In genomic region chr15:54177221-54177620, GRCm38 (mm10) we compare ENCODE assay signal across 24 mouse cellular contexts.
DNase-seq lines count a peak whose midpoint lies in the region; ATAC-seq and TF ChIP-seq lines count a peak whose summit lies in the region.
"Had no signal": no experiment of that assay in that cellular context is flagged by ENCODE, and none has a peak within 500 bp of the region (broad histone marks: within the 10 kb centered on the region; RNA-seq: fewer than 3 reads in every experiment).

No protein-coding gene starts in this region.

- TF ChIP-seq POLR2A in limb, embryonic 14.5 days (IDR thresholded peaks at IDR 0.05; ENCODE audit: borderline replicate concordance, extremely low read depth, insufficient read depth, insufficient read length): no peak

- peak; percentile 5 for DNase-seq in limb, embryonic 14.5 days (ENCODE audit: low spot score)
- DNase-seq in limb, embryonic 10.5 days (ENCODE audit: low spot score): no peak
- DNase-seq in embryonic facial prominence, embryonic 14.5 days (ENCODE audit: low spot score): peak; percentile 30
- DNase-seq in fat pad, adult 2 months (ENCODE audit: extremely low read depth, low read depth, low spot score): peak; percentile 92
- no peak for DNase-seq in left cerebral cortex, adult 9 months (ENCODE audit: low spot score in 2 of 2)
- no peak for DNase-seq in left cerebral cortex, postnatal 4 days
- no peak for DNase-seq in cerebellum, adult 8-10 months
- DNase-seq: adrenal gland, postnatal 10 days; adrenal gland, postnatal 36 days; cerebellum, adult 18-20 months; cerebellum, adult 9-11 months; cerebellum, postnatal 25 days; forebrain, postnatal 0 days; gastrocnemius, postnatal 25 days; heart, adult 2 months; heart, postnatal 14 days; heart, postnatal 4 days had no signal

- no peak overlapping the region for H3K9ac ChIP-seq in limb, embryonic 14.5 days (ENCODE audit: low read depth, low read length, severe bottlenecking)
- H3K9ac ChIP-seq in embryonic facial prominence, embryonic 14.5 days (ENCODE audit: low read depth, low read length): no peak overlapping the region
- H3K9ac ChIP-seq: forebrain, postnatal 0 days; heart, embryonic 13.5 days; hindbrain, embryonic 14.5 days had no signal

- no peaks in the 10 kb centered on the region for H3K36me3 ChIP-seq in limb, embryonic 14.5 days (ENCODE audit: control insufficient read depth, insufficient read depth, low read length)
- no peaks in the 10 kb centered on the region for H3K36me3 ChIP-seq in limb, embryonic 10.5 days
- H3K36me3 ChIP-seq in embryonic facial prominence, embryonic 14.5 days (ENCODE audit: control insufficient read depth, insufficient read depth, low read length): no peaks in the 10 kb centered on the region
- H3K36me3 ChIP-seq: heart, embryonic 10.5 days; heart, embryonic 13.5 days had no signal

- no peak overlapping the region for H3K4me3 ChIP-seq in limb, embryonic 14.5 days (replicated peaks; ENCODE audit: low read length)
- no peak overlapping the region for H3K4me3 ChIP-seq in limb, embryonic 10.5 days
- no peak overlapping the region for H3K4me3 ChIP-seq in embryonic facial prominence, embryonic 14.5 days (ENCODE audit: low read depth, low read length)
- H3K4me3 ChIP-seq: heart, adult 2 months; heart, embryonic 10.5 days; heart, embryonic 13.5 days had no signal

- WGBS in limb, embryonic 14.5 days: 63% methylated on average over 2 of the region's 2 CpGs
- WGBS in limb, embryonic 10.5 days: 85% methylated on average over 2 of the region's 2 CpGs
- WGBS in embryonic facial prominence, embryonic 14.5 days: 68% methylated on average over 2 of the region's 2 CpGs

- intact Hi-C loops in left cerebral cortex, postnatal 4 days (cut with DNase I): no loop called here

- no peak for ATAC-seq in limb, embryonic 14.5 days (ENCODE audit: low FRiP score, low read depth)
- no peak for ATAC-seq in embryonic facial prominence, embryonic 14.5 days (ENCODE audit: low read depth)
- ATAC-seq: activated CD4-positive, CD25-positive, alpha-beta regulatory T cell, adult 4 months; CD4-positive, CD25-positive, alpha-beta regulatory T cell, adult 4 months; forebrain, embryonic 14.5 days; forebrain, postnatal 0 days; intestine, postnatal 0 days had no signal

- H3K4me1 ChIP-seq in limb, embryonic 14.5 days (ENCODE audit: control insufficient read depth, insufficient read depth, low read length): no peaks in the 10 kb centered on the region
- no peaks in the 10 kb centered on the region for H3K4me1 ChIP-seq in limb, embryonic 10.5 days
- no peaks in the 10 kb centered on the region; the same call in 1 of the 2 replicates for H3K4me1 ChIP-seq in embryonic facial prominence, embryonic 14.5 days (ENCODE audit: control insufficient read depth, insufficient read depth, low read length)
- H3K4me1 ChIP-seq: heart, embryonic 10.5 days; heart, embryonic 13.5 days had no signal

- H3K9me3 ChIP-seq in limb, embryonic 14.5 days (ENCODE audit: control insufficient read depth, low read length): no peaks in the 10 kb centered on the region
- no peaks in the 10 kb centered on the region for H3K9me3 ChIP-seq in limb, embryonic 10.5 days (replicated peaks)
- H3K9me3 ChIP-seq in embryonic facial prominence, embryonic 14.5 days (ENCODE audit: control insufficient read depth, low read length): no peaks in the 10 kb centered on the region
- H3K9me3 ChIP-seq: heart, embryonic 10.5 days; heart, embryonic 13.5 days had no signal

- H3K27ac ChIP-seq in limb, embryonic 14.5 days (replicated peaks; ENCODE audit: low read depth, low read length): 0 out of 2 replicates have a peak overlapping the region, but pooled peaks have one; percentile 35
- H3K27ac ChIP-seq in limb, embryonic 10.5 days: no peak overlapping the region
- peak overlapping the region; percentile 61 for H3K27ac ChIP-seq in embryonic facial prominence, embryonic 14.5 days (replicated peaks; ENCODE audit: low read depth, low read length)
- H3K27ac ChIP-seq: heart, adult 2 months; heart, embryonic 10.5 days; heart, embryonic 13.5 days; hindbrain, embryonic 14.5 days had no signal

- no peak overlapping the region for H3K4me2 ChIP-seq in limb, embryonic 14.5 days (replicated peaks; ENCODE audit: low read depth, low read length, severe bottlenecking)
- H3K4me2 ChIP-seq in embryonic facial prominence, embryonic 14.5 days (ENCODE audit: low read depth, low read length): no peak overlapping the region
- H3K4me2 ChIP-seq: heart, embryonic 13.5 days; hindbrain, embryonic 14.5 days had no signal

- no peaks in the 10 kb centered on the region for H3K27me3 ChIP-seq in limb, embryonic 14.5 days (ENCODE audit: control insufficient read depth, insufficient read depth, low read length)
- H3K27me3 ChIP-seq in limb, embryonic 10.5 days (ENCODE audit: low read depth, poor library complexity, severe bottlenecking): no peaks in the 10 kb centered on the region
- H3K27me3 ChIP-seq in embryonic facial prominence, embryonic 14.5 days (replicated peaks; ENCODE audit: control insufficient read depth, insufficient read depth, low read length): no peaks in the 10 kb centered on the region
- H3K27me3 ChIP-seq: heart, embryonic 13.5 days had no signal

Comparison
In these comparisons a context has a peak if more than half of its experiments do, and no peak if none do; other contexts are left out.
1. DNase-seq: peak in limb, embryonic 14.5 days (single experiment), embryonic facial prominence, embryonic 14.5 days (single experiment) and fat pad, adult 2 months (single experiment); none in limb, embryonic 10.5 days (single experiment), left cerebral cortex, adult 9 months (0 of 2), left cerebral cortex, postnatal 4 days (single experiment) and cerebellum, adult 8-10 months (single experiment).